Mouse (Mus musculus) ES-E14 (cell line): Measurements from ENCODE around the gene Spcs2.

ENCODE experiments used
- CHD2 ChIP-seq: IDR thresholded peaks from 2 replicates; pipeline ENCODE4 v1.6.1; 2014; ENCODE audit warnings: mild to moderate bottlenecking, low read depth, low read length, inconsistent platforms
- ZC3H11A ChIP-seq: IDR thresholded peaks from 2 replicates; pipeline ENCODE4 v1.6.1; 2012; ENCODE audit warnings: low read depth, mild to moderate bottlenecking, inconsistent platforms, low read length, borderline replicate concordance
- ZNF384 ChIP-seq: IDR thresholded peaks from 2 replicates; pipeline ENCODE4 v1.6.1; 2012; ENCODE audit warnings: low read depth, low read length, inconsistent platforms

DNA sequence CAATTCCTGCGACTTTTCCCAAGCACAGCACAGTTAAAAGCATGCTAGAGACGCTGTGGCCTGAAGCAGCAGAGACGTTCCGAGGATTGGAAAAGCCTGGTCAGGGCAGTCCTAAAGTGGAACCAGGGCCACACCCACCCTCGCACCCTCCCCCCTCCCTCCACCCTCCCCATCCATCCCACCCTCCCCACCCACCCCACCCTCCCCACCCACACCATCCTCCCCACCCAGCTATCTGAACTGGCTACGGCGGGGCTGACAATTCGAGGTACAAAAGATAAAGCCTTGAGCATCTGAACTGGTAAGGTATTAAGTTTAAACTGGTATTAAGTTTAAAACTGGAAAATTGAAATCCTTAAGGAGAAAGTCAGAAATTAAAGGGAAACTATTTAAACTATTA, 59.7 kb downstream of the Spcs2 start:
- TF ChIP-seq ZC3H11A = no peak
- TF ChIP-seq ZNF384 = no peak
- no peak for TF ChIP-seq CHD2
